ENCODE assay signal across 19 mouse cellular contexts in genomic region chr14:97858384-97858783, GRCm38 (mm10).
DNase-seq lines count a peak whose midpoint lies in the region; ATAC-seq and TF ChIP-seq lines count a peak whose summit lies in the region.
"Had no signal": no experiment of that assay in that cellular context is flagged by ENCODE, and none has a peak within 500 bp of the region (broad histone marks: within the 10 kb centered on the region; RNA-seq: fewer than 3 reads in every experiment).

No protein-coding gene starts in this region.

- no peak for TF ChIP-seq POLR2A in brain, embryonic 14.5 days (IDR thresholded peaks at IDR 0.05; ENCODE audit: borderline replicate concordance, extremely low read depth, insufficient read depth, insufficient read length, poor library complexity, severe bottlenecking)

- peak; percentile 55 for ATAC-seq in forebrain, embryonic 15.5 days (replicated peaks)
- no peak for ATAC-seq in forebrain, embryonic 12.5 days (ENCODE audit: low FRiP score)
- ATAC-seq: hindbrain, postnatal 0 days had no signal

- no peak overlapping the region for H3K9ac ChIP-seq in forebrain, embryonic 15.5 days (replicated peaks)
- no peak overlapping the region for H3K9ac ChIP-seq in forebrain, embryonic 12.5 days
- H3K9ac ChIP-seq: embryonic facial prominence, embryonic 13.5 days; heart, embryonic 15.5 days; hindbrain, embryonic 13.5 days had no signal

- H3K4me2 ChIP-seq in forebrain, embryonic 15.5 days (replicated peaks) = no peak overlapping the region
- H3K4me2 ChIP-seq in forebrain, embryonic 12.5 days = no peak overlapping the region
- H3K4me2 ChIP-seq: embryonic facial prominence, embryonic 13.5 days; heart, embryonic 11.5 days; heart, embryonic 15.5 days; hindbrain, embryonic 13.5 days had no signal

- no peak overlapping the region for H3K4me3 ChIP-seq in forebrain, embryonic 15.5 days
- no peak overlapping the region for H3K4me3 ChIP-seq in forebrain, embryonic 12.5 days (replicated peaks)
- H3K4me3 ChIP-seq: embryonic facial prominence, embryonic 13.5 days; heart, adult 2 months; heart, embryonic 15.5 days; hindbrain, embryonic 13.5 days had no signal

- 30% methylated on average over 3 of the region's 3 CpGs for WGBS in forebrain, embryonic 15.5 days
- WGBS in forebrain, embryonic 12.5 days = 64% methylated on average over 3 of the region's 3 CpGs

- TF ChIP-seq CTCF in brain, embryonic 14.5 days (IDR thresholded peaks at IDR 0.05; ENCODE audit: borderline replicate concordance, extremely low read depth, insufficient read depth, insufficient read length) = no peak

- no peak overlapping the region for H3K27ac ChIP-seq in forebrain, embryonic 15.5 days (replicated peaks)
- no peak overlapping the region for H3K27ac ChIP-seq in forebrain, embryonic 12.5 days
- H3K27ac ChIP-seq: embryonic facial prominence, embryonic 13.5 days; heart, adult 2 months; heart, embryonic 15.5 days; hindbrain, embryonic 13.5 days; hindbrain, postnatal 0 days had no signal

- no peaks in the 10 kb centered on the region for H3K9me3 ChIP-seq in forebrain, embryonic 15.5 days
- H3K9me3 ChIP-seq in forebrain, embryonic 12.5 days = no peaks in the 10 kb centered on the region
- H3K9me3 ChIP-seq: embryonic facial prominence, embryonic 13.5 days; heart, embryonic 15.5 days; hindbrain, embryonic 13.5 days had no signal

- peak; percentile 11 for DNase-seq in layer of hippocampus, adult 9-10 months (ENCODE audit: low spot score)
- DNase-seq in layer of hippocampus, postnatal 14 days (ENCODE audit: low spot score in 2 of 2) = no peak
- DNase-seq in brain, embryonic 14.5 days (ENCODE audit: low read depth) = peak; percentile 80
- DNase-seq in adrenal gland, postnatal 10 days = no peak
- DNase-seq: adrenal gland, adult 2 months; adrenal gland, postnatal 36 days; cerebellum, adult 11-12 months; cerebellum, adult 9-10 months; cerebellum, postnatal 25 days; gastrocnemius, postnatal 14 days; heart, adult 2 months; heart, postnatal 14 days had no signal

- no peaks in the 10 kb centered on the region for H3K36me3 ChIP-seq in forebrain, embryonic 15.5 days
- H3K36me3 ChIP-seq in forebrain, embryonic 12.5 days (replicated peaks) = no peaks in the 10 kb centered on the region
- H3K36me3 ChIP-seq: embryonic facial prominence, embryonic 13.5 days; heart, embryonic 15.5 days; hindbrain, embryonic 13.5 days had no signal

- H3K4me1 ChIP-seq in forebrain, embryonic 15.5 days = 0 out of 2 replicates have a peak, but pooled peaks cover 3% of the 10 kb centered on the region
- no peaks in the 10 kb centered on the region for H3K4me1 ChIP-seq in forebrain, embryonic 12.5 days
- H3K4me1 ChIP-seq: embryonic facial prominence, embryonic 13.5 days; heart, embryonic 15.5 days; hindbrain, embryonic 13.5 days had no signal

- no peaks in the 10 kb centered on the region for H3K27me3 ChIP-seq in forebrain, embryonic 15.5 days
- no peaks in the 10 kb centered on the region for H3K27me3 ChIP-seq in forebrain, embryonic 12.5 days
- H3K27me3 ChIP-seq: embryonic facial prominence, embryonic 13.5 days; heart, embryonic 15.5 days; hindbrain, embryonic 13.5 days had no signal

Comparison
In these comparisons a context has a peak if more than half of its experiments do, and no peak if none do; other contexts are left out.
1. DNase-seq: peak in layer of hippocampus, adult 9-10 months (single experiment) and brain, embryonic 14.5 days (single experiment); none in layer of hippocampus, postnatal 14 days (0 of 2) and adrenal gland, postnatal 10 days (single experiment).